Mouse (Mus musculus) heart, adult 2 months (tissue): ENCODE data around the gene Usp34.

Experiments used
- CTCF ChIP-seq: fragments of 200-600 bp; IDR thresholded peaks from 2 replicates; pipeline ENCODE4 v1.8.1; 2022; ENCODE audit warnings: antibody characterized with exemption, mild to moderate bottlenecking, moderate library complexity
- POLR2A ChIP-seq: fragments of 200-500 bp; IDR thresholded peaks from 2 replicates; pipeline ENCODE4 v1.6.1; 2011; ENCODE audit warnings: mild to moderate bottlenecking, low read depth, low read length, control low read depth; ENCODE audit not compliant: insufficient read depth

DNA sequence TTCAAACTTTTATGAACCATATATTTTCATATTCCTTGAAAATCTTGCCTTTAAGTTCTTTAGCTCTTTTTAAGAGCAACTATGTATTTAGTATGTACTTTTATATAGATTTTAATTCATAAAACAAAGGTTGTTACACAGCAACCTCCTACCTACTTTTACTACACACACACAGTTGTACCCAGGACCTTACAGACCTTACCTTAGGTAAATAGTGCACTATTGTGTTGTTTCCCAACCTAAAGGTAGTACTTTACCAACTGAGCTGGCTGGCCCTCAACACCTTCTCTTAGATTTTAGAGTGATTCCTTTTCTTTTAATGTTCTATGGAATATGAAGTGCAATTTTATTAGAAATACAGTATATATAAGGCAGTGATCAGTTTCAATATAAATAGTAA is 65.8 kb downstream of the Usp34 start:
- TF ChIP-seq CTCF: no peak
- no peak for TF ChIP-seq POLR2A
